Mouse (Mus musculus) cerebellum, adult (tissue): ENCODE results near the gene Rora.

Experiments used
- ATAC-seq: cut with Nextera tagmentation; 2 replicates; pipeline ENCODE4 v1.9.2; 2017; ENCODE audit warnings: mild to moderate bottlenecking, moderate library complexity, mixed read lengths; ENCODE audit not compliant: insufficient number of reproducible peaks, low FRiP score, low TSS enrichment

Rora gene

GRCm38 (mm10) chr9:69165096-69165836, 511.7 kb downstream of the Rora start:
- no peak for ATAC-seq

GRCm38 (mm10) chr9:69174061-69174460, 520.5 kb downstream of the Rora start:
- no peak for ATAC-seq

- no peak for ATAC-seq
Observed at GRCm38 (mm10) chr9:69174527-69175116, 521.0 kb downstream of the Rora start.

GRCm38 (mm10) chr9:69176988-69177387, 523.4 kb downstream of the Rora start:
- ATAC-seq: no peak

- no peak for ATAC-seq
Observed at GRCm38 (mm10) chr9:69179224-69179623, 525.6 kb downstream of the Rora start.

GRCm38 (mm10) chr9:69180961-69181360, 527.4 kb downstream of the Rora start:
- ATAC-seq: no peak

- no peak for ATAC-seq
Observed at GRCm38 (mm10) chr9:69181411-69181810, 527.8 kb downstream of the Rora start.

- ATAC-seq: no peak
Observed at GRCm38 (mm10) chr9:69183888-69184287, 530.3 kb downstream of the Rora start.

GRCm38 (mm10) chr9:69190726-69191125, 537.1 kb downstream of the Rora start:
- no peak for ATAC-seq

GRCm38 (mm10) chr9:69192446-69192845, 538.9 kb downstream of the Rora start:
- ATAC-seq: no peak

GRCm38 (mm10) chr9:69194638-69195605, 541.3 kb downstream of the Rora start:
- no peak for ATAC-seq

- ATAC-seq: no peak
Observed at GRCm38 (mm10) chr9:69213796-69214195, 560.2 kb downstream of the Rora start.

- ATAC-seq: no peak
Observed at GRCm38 (mm10) chr9:69224841-69225240, 571.3 kb downstream of the Rora start.

GRCm38 (mm10) chr9:69226424-69226823, 572.8 kb downstream of the Rora start:
- ATAC-seq: no peak

- ATAC-seq: no peak
Observed at GRCm38 (mm10) chr9:69227806-69228205, 574.2 kb downstream of the Rora start.

GRCm38 (mm10) chr9:69229935-69230334, 576.3 kb downstream of the Rora start:
- no peak for ATAC-seq

- no peak for ATAC-seq
Observed at GRCm38 (mm10) chr9:69234526-69234925, 580.9 kb downstream of the Rora start.

- no peak for ATAC-seq
Observed at GRCm38 (mm10) chr9:69237316-69237715, 583.7 kb downstream of the Rora start.

- no peak for ATAC-seq
Observed at GRCm38 (mm10) chr9:69242538-69242937, 589.0 kb downstream of the Rora start.

- no peak for ATAC-seq
Observed at GRCm38 (mm10) chr9:69243626-69244025, 590.0 kb downstream of the Rora start.

GRCm38 (mm10) chr9:69246225-69246624, 592.6 kb downstream of the Rora start:
- peak; percentile 10; the same call in 1 of the 2 replicates for ATAC-seq
